Mouse (Mus musculus): ENCODE results near the gene Scgb1c1.
A peak's percentile ranks its signal among the peaks of the same experiment; 100 is the strongest.

The Scgb1c1 gene

GRCm38 (mm10) chr7:140845683-140846082 is 336 bp downstream of the Scgb1c1 start:
- DNase-seq = peak in 1 of 2 experiments; percentile 20

- DNase-seq = no peak
These were observed 1.3 kb downstream of the Scgb1c1 start for GRCm38 (mm10) chr7:140846676-140847075.

GRCm38 (mm10) chr7:140847755-140848580 is 2.6 kb downstream of the Scgb1c1 start, which contains the start of gene Odf3:
Gene Odf3 (plus strand): TSS chr7:140847805.
- peak in 1 of 2 experiments; percentile 20 for DNase-seq

- no peak for DNase-seq
These were observed 3.2 kb downstream of the Scgb1c1 start for GRCm38 (mm10) chr7:140848591-140848990.

GRCm38 (mm10) chr7:140851916-140852315 is 6.6 kb downstream of the Scgb1c1 start:
- DNase-seq = no peak

GRCm38 (mm10) chr7:140853386-140853785 is 8.0 kb downstream of the Scgb1c1 start:
- no peak for DNase-seq

- no peak for DNase-seq
These were observed 9.1 kb downstream of the Scgb1c1 start for GRCm38 (mm10) chr7:140854483-140854882.

- DNase-seq = no peak
These were observed 9.8 kb downstream of the Scgb1c1 start for GRCm38 (mm10) chr7:140855181-140855580.

GRCm38 (mm10) chr7:140855860-140856784 is 10.8 kb downstream of the Scgb1c1 start, which contains the start of gene Gm45785:
Gene Gm45785 (minus strand): TSS chr7:140856331.
- DNase-seq = peak; percentile 94 to 95

- DNase-seq = peak; percentile 94 to 96
These were observed 11.6 kb downstream of the Scgb1c1 start, which contains the start of gene Ric8a for GRCm38 (mm10) chr7:140856785-140857549. Gene Ric8a (plus strand): TSS chr7:140856957.

GRCm38 (mm10) chr7:140857550-140858505 is 12.5 kb downstream of the Scgb1c1 start, which contains the start of gene Bet1l:
Gene Bet1l (minus strand): TSS chr7:140857577.
- DNase-seq = no peak

- DNase-seq = no peak
These were observed 13.4 kb downstream of the Scgb1c1 start for GRCm38 (mm10) chr7:140858746-140859145.

- no peak for DNase-seq
These were observed 14.7 kb downstream of the Scgb1c1 start for GRCm38 (mm10) chr7:140859997-140860396.

GRCm38 (mm10) chr7:140860728-140861127 is 15.4 kb downstream of the Scgb1c1 start:
- DNase-seq = no peak

GRCm38 (mm10) chr7:140864761-140865160 is 19.4 kb downstream of the Scgb1c1 start:
- DNase-seq = no peak

- DNase-seq = peak in 1 of 2 experiments; percentile 24
These were observed 28.9 kb downstream of the Scgb1c1 start for GRCm38 (mm10) chr7:140874224-140874623.

- peak; percentile 37 to 41 for DNase-seq
These were observed 32.0 kb downstream of the Scgb1c1 start for GRCm38 (mm10) chr7:140877364-140877763.

- no peak for DNase-seq
These were observed 34.0 kb downstream of the Scgb1c1 start for GRCm38 (mm10) chr7:140879355-140879754.

GRCm38 (mm10) chr7:140880419-140880818 is 35.1 kb downstream of the Scgb1c1 start:
- no peak for DNase-seq

GRCm38 (mm10) chr7:140880865-140881515 is 35.6 kb downstream of the Scgb1c1 start:
- DNase-seq = no peak
